Mouse (Mus musculus): Measurements from ENCODE around the gene Pcnx2. TPM values are rescaled to one million over a fixed set of nuclear protein-coding genes. Genes with fewer than 3 reads are reported as not detected.

Pcnx2 gene
- polyA plus RNA-seq (2015; fragmentation: Nextera tagmentation; extraction: Ambion mirVana): 2.1 and 2.5 TPM in 2 replicates

DNA sequence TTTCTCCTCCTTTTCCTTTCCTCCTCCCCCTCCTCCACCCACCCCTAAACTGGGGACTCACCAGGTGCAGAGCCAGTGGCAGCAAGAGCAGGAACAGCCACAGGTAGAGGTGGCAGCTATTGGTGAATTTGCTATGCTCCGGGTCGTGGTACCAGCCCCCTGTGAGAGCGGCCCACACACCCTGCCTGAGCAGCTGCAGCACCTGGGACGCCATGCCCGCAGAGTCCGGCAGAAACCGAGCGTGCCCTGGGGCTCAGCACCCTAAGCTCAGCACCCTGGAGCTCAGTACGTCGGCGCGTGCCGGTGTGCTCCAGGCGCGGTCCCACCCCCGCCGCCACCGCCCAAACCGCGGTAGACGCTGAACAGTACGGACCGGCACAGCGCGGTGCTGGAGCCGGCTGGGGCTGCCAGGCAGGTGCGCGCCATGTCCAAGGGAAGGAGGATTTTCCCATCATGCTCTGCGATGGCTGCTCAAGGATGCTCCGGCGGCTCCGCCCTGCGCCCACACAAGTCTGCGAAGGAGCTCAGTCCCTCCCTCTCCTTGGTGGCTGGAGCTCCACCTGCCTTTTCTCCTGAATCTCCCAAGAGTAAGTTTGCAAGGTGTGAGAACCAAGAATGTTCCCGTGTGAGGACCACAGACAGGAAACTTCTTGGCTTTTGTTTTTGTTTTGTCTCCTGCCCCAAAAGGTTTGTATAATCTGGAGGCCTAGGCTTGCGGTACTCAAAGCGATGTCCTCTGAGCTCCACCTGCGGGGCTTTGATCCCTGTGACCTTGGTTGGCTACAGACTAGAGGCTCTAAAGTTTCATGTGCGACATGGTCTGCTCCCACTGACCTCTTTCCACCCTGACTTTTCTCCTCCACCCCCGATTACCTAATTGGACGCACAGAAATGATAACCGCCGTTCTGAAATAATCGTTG, at the start of gene Pcnx2:
Gene Pcnx2, minus strand, starts transcription at position 450 of the 921 bp plus-strand sequence.
- H3K9ac ChIP-seq: peak within 1 kb of the TSS; percentile 80
- peaks cover 28% of the 10 kb centered on the region for H3K27me3 ChIP-seq
- H3K4me3 ChIP-seq: peak within 1 kb of the TSS; percentile 59
- no peaks in the 10 kb centered on the region for H3K36me3 ChIP-seq (ENCODE audit: poor library complexity, severe bottlenecking)
- H3K27ac ChIP-seq: peak within 1 kb of the TSS; percentile 44; the same call in 1 of the 2 replicates
- peak within 1 kb of the TSS; percentile 86 for H3K4me2 ChIP-seq
- H3K4me1 ChIP-seq: peaks cover 12% of the 10 kb centered on the region
- no peaks in the 10 kb centered on the region for H3K9me3 ChIP-seq (replicated peaks)
- WGBS: 5% methylated on average over 44 of the region's 44 CpGs
- ATAC-seq: peak; percentile 92

- Histone ChIP-seq H3K36me3 (ENCODE audit: poor library complexity, severe bottlenecking) (no peaks in the 10 kb centered on the region), H3K27me3 (0 out of 2 replicates have a peak, but pooled peaks cover 4% of the 10 kb centered on the region), H3K4me3 (no peak overlapping the region), H3K9me3 (replicated peaks) (no peaks in the 10 kb centered on the region), H3K9ac (no peak overlapping the region), H3K4me2 (no peak overlapping the region), H3K4me1 (no peaks in the 10 kb centered on the region), H3K27ac (no peak overlapping the region)
- no peak for ATAC-seq
- WGBS: 82% methylated on average over 4 of the region's 4 CpGs
Observed at GRCm38 (mm10) chr8:125944511-125944910, 46.4 kb upstream of the Pcnx2 start.

GRCm38 (mm10) chr8:125935649-125936048, 37.5 kb upstream of the Pcnx2 start:
- no peaks in the 10 kb centered on the region for H3K4me1 ChIP-seq
- H3K27me3 ChIP-seq: 0 out of 2 replicates have a peak, but pooled peaks cover under 1% of the 10 kb centered on the region
- 51% methylated on average over 9 of the region's 9 CpGs for WGBS

DNA sequence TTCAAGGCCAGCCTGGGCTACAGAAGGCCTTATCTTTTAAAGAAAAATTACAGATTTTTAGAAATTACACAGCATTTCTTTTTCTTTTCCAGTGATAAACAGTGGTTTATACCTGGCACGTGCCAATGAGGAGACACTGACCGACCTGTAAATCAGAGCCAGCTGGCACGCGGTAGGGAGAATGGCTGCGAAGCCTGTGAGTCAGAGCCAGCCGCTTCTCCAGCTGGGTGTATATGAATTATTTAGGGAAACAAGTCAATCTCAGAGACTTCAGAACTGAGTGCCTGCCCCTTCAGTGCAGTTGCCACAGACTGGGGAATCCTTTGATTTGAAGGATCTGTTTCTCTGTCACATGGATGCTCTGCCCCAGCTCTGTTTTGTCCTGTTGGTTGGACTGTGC, 33.7 kb upstream of the Pcnx2 start:
- Histone ChIP-seq H3K4me3 (no peak overlapping the region), H3K9me3 (replicated peaks) (no peaks in the 10 kb centered on the region), H3K4me2 (no peak overlapping the region), H3K36me3 (ENCODE audit: poor library complexity, severe bottlenecking) (no peaks in the 10 kb centered on the region), H3K4me1 (no peaks in the 10 kb centered on the region), H3K9ac (no peak overlapping the region), H3K27me3 (no peaks in the 10 kb centered on the region), H3K27ac (no peak overlapping the region)
- 94% methylated on average over 6 of the region's 6 CpGs for WGBS
- no peak for ATAC-seq

More at GRCm38 (mm10) chr8:125935649-125936048, 37.5 kb upstream of the Pcnx2 start:
- Histone ChIP-seq H3K27ac (no peak overlapping the region), H3K9me3 (replicated peaks) (no peaks in the 10 kb centered on the region), H3K4me2 (no peak overlapping the region), H3K9ac (no peak overlapping the region), H3K36me3 (ENCODE audit: poor library complexity, severe bottlenecking) (no peaks in the 10 kb centered on the region), H3K4me3 (no peak overlapping the region)
- ATAC-seq: no peak

GRCm38 (mm10) chr8:125930276-125931046, 32.3 kb upstream of the Pcnx2 start:
- Histone ChIP-seq H3K27me3 (no peaks in the 10 kb centered on the region), H3K9ac (no peak overlapping the region), H3K36me3 (ENCODE audit: poor library complexity, severe bottlenecking) (no peaks in the 10 kb centered on the region), H3K9me3 (replicated peaks) (no peaks in the 10 kb centered on the region), H3K4me3 (no peak overlapping the region), H3K4me2 (no peak overlapping the region), H3K4me1 (no peaks in the 10 kb centered on the region), H3K27ac (no peak overlapping the region)
- no peak for ATAC-seq
- 93% methylated on average over 11 of the region's 11 CpGs for WGBS

DNA sequence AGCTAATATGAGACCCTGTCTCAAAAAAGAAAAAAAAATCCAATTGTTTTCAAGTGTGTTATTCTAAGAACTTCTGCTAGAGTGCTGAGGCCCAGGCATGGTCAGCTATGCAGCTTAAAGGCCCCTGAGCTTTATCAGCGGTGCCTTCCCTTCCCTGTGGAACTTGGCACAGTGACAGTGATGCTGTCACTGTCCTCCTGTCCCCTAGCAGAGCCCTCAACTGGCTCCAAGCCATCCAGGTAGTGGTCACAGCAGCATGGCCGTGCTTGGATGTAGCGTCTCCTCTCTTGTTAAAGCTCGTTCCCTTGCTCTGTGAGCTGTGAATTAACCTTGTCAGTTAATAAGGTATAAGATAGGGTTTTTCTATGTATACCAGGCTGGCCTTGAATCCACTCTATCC, 28.5 kb upstream of the Pcnx2 start:
- 84% methylated on average over 4 of the region's 4 CpGs for WGBS
- Histone ChIP-seq H3K4me1 (no peaks in the 10 kb centered on the region), H3K4me3 (no peak overlapping the region), H3K27me3 (no peaks in the 10 kb centered on the region), H3K27ac (no peak overlapping the region), H3K4me2 (no peak overlapping the region), H3K9ac (no peak overlapping the region), H3K9me3 (replicated peaks) (no peaks in the 10 kb centered on the region), H3K36me3 (ENCODE audit: poor library complexity, severe bottlenecking) (no peaks in the 10 kb centered on the region)
- ATAC-seq: no peak

DNA sequence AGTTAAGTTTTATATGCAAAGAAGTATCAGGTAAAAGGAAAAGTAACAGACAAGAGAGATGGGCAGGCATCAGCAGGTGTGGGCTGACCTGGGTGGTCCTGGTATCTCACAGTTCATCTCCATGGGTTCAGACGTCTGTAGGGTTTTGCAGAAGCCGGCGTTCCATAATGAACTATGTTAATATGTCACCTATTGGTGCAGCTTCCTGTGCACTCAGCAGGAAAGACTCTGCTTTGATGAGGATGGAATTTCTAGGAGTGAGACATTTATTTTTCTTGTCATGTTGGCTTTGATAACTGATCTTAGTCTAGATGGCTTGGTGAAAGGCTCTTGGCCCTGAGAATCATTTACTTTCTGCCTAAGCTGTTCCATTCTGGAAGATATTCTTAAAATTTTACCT, 24.2 kb upstream of the Pcnx2 start:
- Histone ChIP-seq H3K9ac (no peak overlapping the region), H3K4me3 (no peak overlapping the region), H3K4me1 (peaks cover 7% of the 10 kb centered on the region; the same call in 1 of the 2 replicates), H3K27me3 (no peaks in the 10 kb centered on the region), H3K36me3 (ENCODE audit: poor library complexity, severe bottlenecking) (no peaks in the 10 kb centered on the region), H3K9me3 (replicated peaks) (no peaks in the 10 kb centered on the region), H3K4me2 (no peak overlapping the region), H3K27ac (no peak overlapping the region)
- ATAC-seq: no peak
- 94% methylated on average over 3 of the region's 3 CpGs for WGBS

DNA sequence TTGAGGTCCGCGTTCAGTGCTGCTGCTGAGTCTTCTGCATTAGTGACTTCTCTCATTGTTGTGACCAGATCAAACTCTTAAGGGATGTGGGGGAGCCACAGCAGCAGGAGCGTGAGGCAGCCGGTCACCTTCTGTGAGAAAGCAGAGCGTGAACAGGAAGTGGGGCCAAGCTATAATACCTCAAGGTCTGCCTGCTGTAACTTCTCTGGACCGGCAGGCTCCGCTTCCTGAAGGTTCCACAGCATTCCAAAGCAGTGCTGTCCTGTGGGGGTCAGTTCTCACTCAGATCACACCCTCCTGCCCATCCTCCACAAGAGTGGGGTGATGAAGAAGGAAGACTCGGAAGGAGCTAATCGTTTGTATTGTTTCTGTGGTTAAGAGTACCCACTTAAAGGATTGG, 22.6 kb upstream of the Pcnx2 start:
- H3K9ac ChIP-seq: no peak overlapping the region
- H3K4me1 ChIP-seq: peaks cover 7% of the 10 kb centered on the region; the same call in 1 of the 2 replicates
- no peak overlapping the region for H3K27ac ChIP-seq
- H3K4me3 ChIP-seq: no peak overlapping the region
- WGBS: 74% methylated on average over 9 of the region's 9 CpGs
- ATAC-seq: no peak
- H3K4me2 ChIP-seq: no peak overlapping the region
- H3K27me3 ChIP-seq: no peaks in the 10 kb centered on the region
- no peaks in the 10 kb centered on the region for H3K36me3 ChIP-seq (ENCODE audit: poor library complexity, severe bottlenecking)
- H3K9me3 ChIP-seq (replicated peaks): no peaks in the 10 kb centered on the region

DNA sequence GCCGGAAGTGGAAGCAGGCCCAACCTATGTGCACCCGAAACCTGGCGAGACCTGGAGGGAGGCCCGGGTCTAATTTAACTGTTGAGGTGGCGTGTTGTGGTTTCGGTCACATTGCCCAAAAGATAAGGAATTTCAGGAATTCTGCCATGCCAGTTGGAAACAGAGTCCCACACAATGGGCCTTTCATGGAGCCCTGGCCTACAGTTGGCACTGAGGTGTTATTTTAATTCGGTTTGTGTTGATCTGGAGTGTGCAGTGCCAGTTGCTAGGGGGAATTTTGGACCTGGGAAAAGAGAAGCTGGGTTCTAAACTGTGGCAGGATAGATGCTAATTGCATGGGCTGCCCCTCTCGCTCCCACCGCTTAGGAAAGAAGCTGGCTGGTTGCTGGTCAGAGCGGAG, 22.2 kb upstream of the Pcnx2 start:
- Histone ChIP-seq H3K27ac (no peak overlapping the region), H3K4me3 (no peak overlapping the region), H3K9ac (no peak overlapping the region), H3K27me3 (no peaks in the 10 kb centered on the region), H3K4me2 (no peak overlapping the region), H3K4me1 (peaks cover 7% of the 10 kb centered on the region; the same call in 1 of the 2 replicates), H3K9me3 (replicated peaks) (no peaks in the 10 kb centered on the region), H3K36me3 (ENCODE audit: poor library complexity, severe bottlenecking) (no peaks in the 10 kb centered on the region)
- 62% methylated on average over 10 of the region's 10 CpGs for WGBS
- peak; percentile 63 for ATAC-seq

DNA sequence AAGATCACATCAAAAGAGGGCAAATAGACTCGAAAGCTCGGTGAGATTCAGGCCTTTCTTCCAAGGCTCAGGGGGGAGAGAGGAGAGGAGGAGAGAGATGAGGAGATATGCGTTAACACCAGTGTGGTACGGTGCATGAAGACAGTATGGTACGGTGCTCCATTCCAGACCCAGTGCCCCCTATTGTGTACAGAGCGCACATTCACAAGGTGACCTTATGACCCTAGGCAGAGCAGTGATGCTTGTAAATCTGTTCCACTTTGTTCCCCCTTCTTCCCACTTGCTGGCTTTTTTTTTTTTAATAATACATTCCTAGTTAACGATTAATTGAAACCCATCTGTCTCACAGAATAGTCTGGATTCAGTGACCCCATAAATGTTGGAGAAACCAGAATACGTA, 21.4 kb upstream of the Pcnx2 start:
- ATAC-seq: no peak
- WGBS: 45% methylated on average over 8 of the region's 8 CpGs
- H3K4me2 ChIP-seq: no peak overlapping the region
- no peak overlapping the region for H3K9ac ChIP-seq
- H3K27me3 ChIP-seq: no peaks in the 10 kb centered on the region
- no peak overlapping the region for H3K27ac ChIP-seq
- H3K9me3 ChIP-seq (replicated peaks): no peaks in the 10 kb centered on the region
- H3K4me3 ChIP-seq: no peak overlapping the region
- peaks cover 7% of the 10 kb centered on the region; the same call in 1 of the 2 replicates for H3K4me1 ChIP-seq
- no peaks in the 10 kb centered on the region for H3K36me3 ChIP-seq (ENCODE audit: poor library complexity, severe bottlenecking)

- ATAC-seq: no peak
- Histone ChIP-seq H3K4me2 (no peak overlapping the region), H3K36me3 (ENCODE audit: poor library complexity, severe bottlenecking) (no peaks in the 10 kb centered on the region), H3K9ac (no peak overlapping the region), H3K27me3 (peaks cover under 1% of the 10 kb centered on the region; the same call in 1 of the 2 replicates), H3K9me3 (replicated peaks) (no peaks in the 10 kb centered on the region), H3K27ac (no peak overlapping the region), H3K4me1 (peaks cover 7% of the 10 kb centered on the region; the same call in 1 of the 2 replicates), H3K4me3 (no peak overlapping the region)
- 94% methylated on average over 2 of the region's 2 CpGs for WGBS
Observed at GRCm38 (mm10) chr8:125918719-125919118, 20.6 kb upstream of the Pcnx2 start.

DNA sequence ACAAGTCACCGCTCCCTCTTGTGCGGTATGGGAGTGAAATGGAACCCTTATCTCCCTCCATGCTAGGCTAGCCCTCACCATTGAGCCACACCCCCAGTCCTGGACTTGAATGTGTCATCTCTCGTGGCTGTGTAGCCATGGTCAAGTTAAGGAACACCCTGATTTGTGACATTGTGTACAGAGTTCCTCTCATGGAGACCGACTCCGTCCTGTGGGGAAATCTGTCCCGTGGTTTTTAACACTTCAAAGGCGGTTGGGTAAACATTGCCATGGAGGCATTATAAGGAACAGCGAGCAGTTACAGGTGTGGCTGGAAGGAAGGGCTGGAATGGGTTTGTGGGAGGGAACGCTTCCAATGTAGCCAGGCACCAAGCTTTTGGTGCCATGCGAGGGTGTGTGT, 18.9 kb upstream of the Pcnx2 start:
- H3K9ac ChIP-seq: no peak overlapping the region
- no peak overlapping the region for H3K27ac ChIP-seq
- H3K9me3 ChIP-seq (replicated peaks): no peaks in the 10 kb centered on the region
- no peaks in the 10 kb centered on the region for H3K36me3 ChIP-seq (ENCODE audit: poor library complexity, severe bottlenecking)
- H3K27me3 ChIP-seq: peaks cover 18% of the 10 kb centered on the region
- peaks cover 7% of the 10 kb centered on the region; the same call in 1 of the 2 replicates for H3K4me1 ChIP-seq
- no peak overlapping the region for H3K4me2 ChIP-seq
- no peak overlapping the region for H3K4me3 ChIP-seq
- 83% methylated on average over 10 of the region's 10 CpGs for WGBS
- no peak for ATAC-seq

Measured in forebrain, embryonic 13.5 days (tissue).